Mouse (Mus musculus): ENCODE results near the gene Spag7.

Spag7 gene

GRCm38 (mm10) chr11:70679894-70680293, 10.7 kb upstream of the Spag7 start:
- DNase-seq = no peak

GRCm38 (mm10) chr11:70679361-70679760, 10.1 kb upstream of the Spag7 start:
- DNase-seq = no peak

- no peak for DNase-seq
Observed at GRCm38 (mm10) chr11:70678576-70678975, 9.4 kb upstream of the Spag7 start.

- DNase-seq = no peak
Observed at GRCm38 (mm10) chr11:70678092-70678491, 8.9 kb upstream of the Spag7 start.

- no peak for DNase-seq
Observed at GRCm38 (mm10) chr11:70674501-70674900, 5.3 kb upstream of the Spag7 start.

GRCm38 (mm10) chr11:70674014-70674413, 4.8 kb upstream of the Spag7 start:
- no peak for DNase-seq

GRCm38 (mm10) chr11:70671333-70672047, 2.3 kb upstream of the Spag7 start:
- DNase-seq = no peak

GRCm38 (mm10) chr11:70670483-70670882, 1.3 kb upstream of the Spag7 start:
- DNase-seq = no peak

GRCm38 (mm10) chr11:70669582-70670345, 548 bp upstream of the Spag7 start:
- DNase-seq = peak; percentile 72

- peak; percentile 77 for DNase-seq
Observed at GRCm38 (mm10) chr11:70668335-70668770, 863 bp downstream of the Spag7 start.

GRCm38 (mm10) chr11:70667271-70668150, 1.7 kb downstream of the Spag7 start:
- no peak for DNase-seq

- no peak for DNase-seq
Observed at GRCm38 (mm10) chr11:70666687-70667086, 2.5 kb downstream of the Spag7 start.

GRCm38 (mm10) chr11:70664741-70665140, 4.5 kb downstream of the Spag7 start:
- no peak for DNase-seq

- DNase-seq = no peak
Observed at GRCm38 (mm10) chr11:70663957-70664356, 5.3 kb downstream of the Spag7 start.

GRCm38 (mm10) chr11:70663101-70663500, 6.1 kb downstream of the Spag7 start:
- DNase-seq = no peak

- DNase-seq = no peak
Observed at GRCm38 (mm10) chr11:70660571-70660970, 8.6 kb downstream of the Spag7 start.

- DNase-seq = no peak
Observed at GRCm38 (mm10) chr11:70658942-70659341, 10.3 kb downstream of the Spag7 start.

- DNase-seq = no peak
Observed at GRCm38 (mm10) chr11:70658521-70658920, 10.7 kb downstream of the Spag7 start.

- no peak for DNase-seq
Observed at GRCm38 (mm10) chr11:70657991-70658390, 11.2 kb downstream of the Spag7 start.

GRCm38 (mm10) chr11:70657573-70657972, 11.6 kb downstream of the Spag7 start:
- no peak for DNase-seq

- no peak for DNase-seq
Observed at GRCm38 (mm10) chr11:70656964-70657363, 12.3 kb downstream of the Spag7 start, which contains the start of gene Eno3. Gene Eno3, plus strand, starts transcription at chr11:70657202.

- DNase-seq = no peak
Observed at GRCm38 (mm10) chr11:70656456-70656927, 12.7 kb downstream of the Spag7 start.
